Mouse (Mus musculus): ENCODE measurements around the gene Rgs16.

GRCm38 (mm10) chr1:153766298-153766697 is 26.1 kb downstream of the Rgs16 start:
- no peak for TF ChIP-seq POLR2A (IDR thresholded peaks at IDR 0.05; ENCODE audit: insufficient read depth, low read depth, low read length)
- TF ChIP-seq CTCF (IDR thresholded peaks at IDR 0.05; ENCODE audit: insufficient read depth, low read depth, low read length) = no peak
